Mouse (Mus musculus) olfactory bulb, adult 2 months (tissue): ENCODE results near the gene Farp2.

ENCODE experiments used
- CTCF ChIP-seq: fragments of 200-500 bp; IDR thresholded peaks from 2 replicates; pipeline ENCODE4 v1.5.1; 2012; ENCODE audit warnings: low read depth, mild to moderate bottlenecking, low read length, moderate library complexity; ENCODE audit not compliant: insufficient read depth
- POLR2A ChIP-seq: fragments of 200-500 bp; IDR thresholded peaks from 2 replicates; pipeline ENCODE4 v1.6.1; 2012; ENCODE audit warnings: mild to moderate bottlenecking, low read depth, low read length, moderate library complexity; ENCODE audit not compliant: insufficient read depth

GRCm38 (mm10) chr1:93521491-93521890 is 9.6 kb downstream of the Farp2 start:
- TF ChIP-seq CTCF, result no peak
- TF ChIP-seq POLR2A, result no peak
